Mouse (Mus musculus) heart, adult 18-20 months (tissue): ENCODE measurements around the gene Fst. TPM values are rescaled to one million over a fixed set of nuclear protein-coding genes. Genes with fewer than 3 reads are reported as not detected.

ENCODE experiments used
- DNase-seq, 2 experiments: peaks; one replicate each; pipeline ENCODE4 v3.0.0; 2021 to 2022; ENCODE audit warnings: mixed read lengths in 1 of 2
- total RNA-seq, 2 experiments: library from RNA; stranded (reverse); gene quantifications; 2 replicates each; pipeline ENCODE4 v1.2.3; 2021

Fst gene
- total RNA-seq, 2 experiments from 2014 or later, result 1.0 to 2.3 TPM

DNA sequence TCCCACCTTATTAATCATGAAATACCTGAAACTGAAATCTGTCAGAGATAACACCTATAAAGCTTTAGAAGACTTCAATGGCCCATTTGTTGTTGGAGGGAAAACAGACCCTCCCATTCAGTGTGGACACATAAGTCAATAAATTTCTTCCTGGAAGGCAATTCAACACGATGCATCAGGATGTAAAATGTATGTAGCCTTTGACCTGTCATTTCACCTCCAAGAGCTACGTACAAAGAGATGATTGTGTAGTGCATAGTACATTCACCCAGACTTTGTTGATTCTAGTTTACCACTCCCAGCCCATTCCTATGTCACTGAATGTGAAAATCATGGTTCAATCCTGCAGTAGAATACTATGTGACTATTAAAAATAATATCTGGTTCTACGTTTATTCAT lies 39.4 kb downstream of the Fst start:
- DNase-seq, result no peak

GRCm38 (mm10) chr13:114412326-114412725 lies 46.4 kb downstream of the Fst start:
- DNase-seq, result peak; percentile 18 to 35

DNA sequence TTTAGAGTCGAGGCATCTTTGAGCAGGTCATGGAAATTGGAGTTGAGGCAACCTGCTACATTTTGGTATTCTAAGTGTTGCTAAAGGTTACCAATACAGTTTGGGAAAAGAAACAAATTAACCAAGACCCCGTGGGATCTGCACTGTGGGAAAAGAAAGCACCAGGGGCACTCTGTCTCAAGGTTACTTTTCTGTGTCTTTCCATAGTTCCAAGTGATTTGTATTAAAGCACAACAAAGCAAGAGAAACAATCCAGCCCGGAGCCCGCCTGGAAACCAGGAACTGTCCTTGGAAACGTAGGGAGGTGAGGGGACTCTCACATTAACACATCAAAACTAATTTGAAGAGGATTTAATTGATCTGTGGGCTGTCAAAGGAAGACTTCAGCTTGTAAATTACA lies 51.9 kb downstream of the Fst start:
- DNase-seq, result no peak

DNA sequence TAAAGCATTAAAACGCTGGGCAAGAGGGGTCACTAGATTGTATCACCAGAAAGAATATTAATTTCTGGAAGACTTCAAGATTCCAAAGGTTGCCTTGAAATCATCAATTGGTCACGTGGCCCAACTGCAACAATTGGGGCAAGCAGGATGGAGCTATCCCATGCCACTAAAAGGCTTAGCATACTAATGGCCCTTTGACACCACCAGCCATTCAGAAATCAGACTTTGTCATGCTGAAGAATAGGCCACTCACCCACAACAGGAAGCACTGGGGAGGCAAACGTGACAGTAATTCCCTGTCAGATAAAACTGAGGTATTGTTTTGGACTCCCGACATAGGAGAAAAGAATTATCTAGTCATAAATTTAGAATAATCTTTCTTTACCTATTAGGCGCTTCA lies 52.3 kb downstream of the Fst start:
- no peak for DNase-seq

DNA sequence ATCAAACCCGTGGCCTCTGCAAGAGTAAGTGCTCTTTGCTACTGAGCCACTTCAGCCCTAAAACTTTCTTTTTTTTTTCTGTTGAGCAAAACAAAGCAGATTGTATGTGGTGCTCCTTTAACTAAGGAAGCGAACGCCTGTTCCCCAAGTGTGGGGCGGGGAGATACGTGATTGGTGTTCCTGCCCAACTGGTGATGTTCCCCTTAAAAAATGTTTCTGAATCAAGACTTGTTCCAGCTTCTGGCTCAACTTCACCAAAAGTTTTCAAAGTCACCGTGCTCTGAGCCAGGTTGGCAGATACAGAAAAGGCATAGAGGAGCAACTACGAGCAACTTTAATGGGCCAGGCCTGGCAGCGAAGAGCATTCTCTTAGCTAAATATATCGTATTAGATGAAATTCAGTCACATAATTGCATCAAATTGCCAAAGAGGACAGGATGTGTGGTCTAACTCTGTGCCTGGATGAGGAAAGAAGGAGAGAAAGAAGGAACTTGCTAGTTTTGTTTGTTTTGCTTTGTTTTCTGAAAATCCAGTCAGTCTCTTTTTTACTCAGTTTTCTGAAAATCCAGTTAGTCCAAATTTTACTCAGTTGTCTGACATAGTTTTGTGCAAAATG lies 53.5 kb downstream of the Fst start:
- peak; percentile 17 to 36 for DNase-seq

Other genes starting within 250 kb of the Fst start
- gene Ndufs4, start 70.7 kb downstream of the Fst start, total RNA-seq, result 100 to 1,000 TPM; 572 to 648 TPM